Mouse (Mus musculus): ENCODE measurements at regions not wholly inside any gene's neighbourhood (a gene's known extent, or its start where the extent isn't known, plus 50 kb on each side); places are given as distances from the start of the nearest gene placed in this dataset.

DNA sequence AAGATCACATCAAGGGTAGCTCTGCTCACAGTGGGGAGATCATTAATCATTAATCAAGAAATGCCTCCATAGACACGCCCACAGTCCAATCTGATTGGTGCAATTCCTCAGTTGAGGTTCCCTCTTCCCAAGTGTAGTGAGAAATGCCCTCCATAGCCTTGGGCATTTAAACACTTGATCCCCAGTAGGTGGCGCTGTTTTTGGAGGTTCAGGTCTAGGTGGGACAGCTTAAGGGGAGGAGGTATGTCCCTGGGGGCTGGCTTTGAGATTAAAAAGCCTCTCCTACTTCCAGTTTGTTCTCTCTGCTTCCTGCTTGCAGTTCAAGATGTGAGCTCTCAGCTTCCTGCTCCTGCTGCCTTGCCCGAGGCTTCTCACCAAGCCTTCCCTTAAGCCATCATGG lies 200.5 kb upstream of the Map3k1 start:
- TF ChIP-seq POLR2A (IDR thresholded peaks at IDR 0.05; ENCODE audit: borderline replicate concordance, low read depth, low read length) (no peak), CTCF (IDR thresholded peaks at IDR 0.05; ENCODE audit: low read depth, low read length) (no peak)
